Mouse (Mus musculus): ENCODE results near the gene Trex1. TPM values are rescaled to one million over a fixed set of nuclear protein-coding genes. Genes with fewer than 3 reads are reported as not detected.

Gene Trex1
- polyA plus RNA-seq, 1 experiment: 6.3 TPM

GRCm38 (mm10) chr9:109010316-109010690 lies 49.2 kb downstream of the Trex1 start:
- TF ChIP-seq CTCF (IDR thresholded peaks at IDR 0.05; ENCODE audit: control insufficient read depth, insufficient read depth, insufficient replicate concordance, low read depth, low read length): no peak
- TF ChIP-seq POLR2A (IDR thresholded peaks at IDR 0.05; ENCODE audit: control insufficient read depth, low read depth, low read length): no peak
- no peak overlapping the region for H3K4me3 ChIP-seq (ENCODE audit: control insufficient read depth, low read depth, low read length)

GRCm38 (mm10) chr9:109009636-109010315 lies 49.8 kb downstream of the Trex1 start:
- Histone ChIP-seq H3K27ac (ENCODE audit: control insufficient read depth, insufficient read depth, low read depth, low read length) (no peak overlapping the region), H3K4me1 (ENCODE audit: control insufficient read depth, insufficient read depth, low read length) (no peaks in the 10 kb centered on the region; the same call in 1 of the 2 replicates), H3K4me3 (ENCODE audit: control insufficient read depth, low read depth, low read length) (no peak overlapping the region), H3K36me3 (ENCODE audit: control insufficient read depth, insufficient read depth, low read length) (peaks cover 3% of the 10 kb centered on the region), H3K27me3 (ENCODE audit: control insufficient read depth, insufficient read depth, low read length) (no peaks in the 10 kb centered on the region)
- no peak for TF ChIP-seq CTCF (IDR thresholded peaks at IDR 0.05; ENCODE audit: control insufficient read depth, insufficient read depth, insufficient replicate concordance, low read depth, low read length)
- TF ChIP-seq POLR2A (IDR thresholded peaks at IDR 0.05; ENCODE audit: control insufficient read depth, low read depth, low read length): no peak

More at GRCm38 (mm10) chr9:109010316-109010690, 49.2 kb downstream of the Trex1 start:
- H3K27me3 ChIP-seq (ENCODE audit: control insufficient read depth, insufficient read depth, low read length): no peaks in the 10 kb centered on the region
- H3K27ac ChIP-seq (ENCODE audit: control insufficient read depth, insufficient read depth, low read depth, low read length): no peak overlapping the region
- no peaks in the 10 kb centered on the region; the same call in 1 of the 2 replicates for H3K4me1 ChIP-seq (ENCODE audit: control insufficient read depth, insufficient read depth, low read length)
- peaks cover 3% of the 10 kb centered on the region for H3K36me3 ChIP-seq (ENCODE audit: control insufficient read depth, insufficient read depth, low read length)

- Histone ChIP-seq H3K27ac (ENCODE audit: control insufficient read depth, insufficient read depth, low read depth, low read length) (no peak overlapping the region), H3K36me3 (ENCODE audit: control insufficient read depth, insufficient read depth, low read length) (peaks cover 3% of the 10 kb centered on the region), H3K27me3 (ENCODE audit: control insufficient read depth, insufficient read depth, low read length) (no peaks in the 10 kb centered on the region), H3K4me3 (ENCODE audit: control insufficient read depth, low read depth, low read length) (no peak overlapping the region), H3K4me1 (ENCODE audit: control insufficient read depth, insufficient read depth, low read length) (no peaks in the 10 kb centered on the region; the same call in 1 of the 2 replicates)
- TF ChIP-seq CTCF (IDR thresholded peaks at IDR 0.05; ENCODE audit: control insufficient read depth, insufficient read depth, insufficient replicate concordance, low read depth, low read length) (no peak), POLR2A (IDR thresholded peaks at IDR 0.05; ENCODE audit: control insufficient read depth, low read depth, low read length) (no peak)
These were observed 50.4 kb downstream of the Trex1 start for GRCm38 (mm10) chr9:109008994-109009635.

GRCm38 (mm10) chr9:109008081-109008480 lies 51.5 kb downstream of the Trex1 start:
- Histone ChIP-seq H3K27ac (ENCODE audit: control insufficient read depth, insufficient read depth, low read depth, low read length) (no peak overlapping the region), H3K4me3 (ENCODE audit: control insufficient read depth, low read depth, low read length) (no peak overlapping the region), H3K27me3 (ENCODE audit: control insufficient read depth, insufficient read depth, low read length) (no peaks in the 10 kb centered on the region), H3K36me3 (ENCODE audit: control insufficient read depth, insufficient read depth, low read length) (peaks cover 1% of the 10 kb centered on the region), H3K4me1 (ENCODE audit: control insufficient read depth, insufficient read depth, low read length) (no peaks in the 10 kb centered on the region; the same call in 1 of the 2 replicates)
- TF ChIP-seq POLR2A (IDR thresholded peaks at IDR 0.05; ENCODE audit: control insufficient read depth, low read depth, low read length): no peak
- no peak for TF ChIP-seq CTCF (IDR thresholded peaks at IDR 0.05; ENCODE audit: control insufficient read depth, insufficient read depth, insufficient replicate concordance, low read depth, low read length)

Other genes with a start within 250 kb of the Trex1 start
- 1.2 and 1.3 TPM in 2 replicates for gene Celsr3, start 233.4 kb downstream of the Trex1 start, polyA plus RNA-seq (2012; rRNA removed)
- gene Slc26a6, start 206.5 kb downstream of the Trex1 start, polyA plus RNA-seq (2012; rRNA removed): 7.2 and 8.4 TPM in 2 replicates
- gene Tmem89, start 145.1 kb downstream of the Trex1 start, polyA plus RNA-seq (2012; rRNA removed): 400 and 456 TPM in 2 replicates
- gene Uqcrc1, start 123.1 kb downstream of the Trex1 start, polyA plus RNA-seq (2012; rRNA removed): 432 and 464 TPM in 2 replicates
- gene Col7a1, start 106.1 kb downstream of the Trex1 start, polyA plus RNA-seq (2012; rRNA removed): 3.4 and 4.9 TPM in 2 replicates
- 0.35 and 0.88 TPM in 2 replicates for gene Ucn2, start 73.7 kb downstream of the Trex1 start, polyA plus RNA-seq (2012; rRNA removed)
- gene Pfkfb4, start 68.0 kb downstream of the Trex1 start, polyA plus RNA-seq (2012; rRNA removed): 41.2 and 53.3 TPM in 2 replicates
- 21.0 and 22.7 TPM in 2 replicates for gene Shisa5, start 21.2 kb downstream of the Trex1 start, polyA plus RNA-seq (2012; rRNA removed)
- 12.1 and 13.5 TPM in 2 replicates for gene Atrip, start 14.4 kb upstream of the Trex1 start, polyA plus RNA-seq (2012; rRNA removed)
- gene Ccdc51, start 22.8 kb upstream of the Trex1 start, polyA plus RNA-seq (2012; rRNA removed): 1.6 TPM in 2 replicates
- 66.4 and 120 TPM in 2 replicates for gene Tma7, start 22.9 kb upstream of the Trex1 start, polyA plus RNA-seq (2012; rRNA removed)
- gene Plxnb1, start 35.7 kb upstream of the Trex1 start, polyA plus RNA-seq (2012; rRNA removed): 5.8 and 6.0 TPM in 2 replicates
- gene Fbxw21, start 102.3 kb upstream of the Trex1 start, polyA plus RNA-seq (2012; rRNA removed): not detected in 2 replicates
- gene Fbxw13, start 136.2 kb upstream of the Trex1 start, polyA plus RNA-seq (2012; rRNA removed): 0.31 TPM in 1 of 2 replicates, not detected in the other
- gene Fbxw20, start 175.0 kb upstream of the Trex1 start, polyA plus RNA-seq (2012; rRNA removed): 0.32 and 0.44 TPM in 2 replicates
- not detected in 2 replicates for gene Fbxw14, start 227.9 kb upstream of the Trex1 start, polyA plus RNA-seq (2012; rRNA removed)